Mouse (Mus musculus): Measurements from ENCODE around the gene Nudt8.

GRCm38 (mm10) chr19:3992416-3992815, 8.0 kb upstream of the Nudt8 start, which contains the start of gene Tbx10:
- no peak for TF ChIP-seq POLR2AphosphoS2 (IDR thresholded peaks at IDR 0.05; ENCODE audit: insufficient read length, low read depth)
- TF ChIP-seq TCF12 (IDR thresholded peaks at IDR 0.05; ENCODE audit: insufficient read depth, poor library complexity, severe bottlenecking) = no peak
